Mouse (Mus musculus): ENCODE data around the gene Prpf3.

GRCm38 (mm10) chr3:95901616-95902372, 46.1 kb upstream of the Prpf3 start:
- no peak for TF ChIP-seq POLR2A (IDR thresholded peaks at IDR 0.05; ENCODE audit: control insufficient read depth in 1 of 2, insufficient read depth in 1 of 2, low read depth in 1 of 2, low read length in 2 of 2, poor library complexity in 1 of 2)
- no peak for TF ChIP-seq EP300 (IDR thresholded peaks at IDR 0.05; ENCODE audit: low read depth in 1 of 2, low read length in 2 of 2)
- TF ChIP-seq MAFK (IDR thresholded peaks at IDR 0.05; ENCODE audit: borderline replicate concordance, low read depth, low read length): no peak
- no peak for TF ChIP-seq CHD2 (IDR thresholded peaks at IDR 0.05; ENCODE audit: low read length)
- TF ChIP-seq NELFE (IDR thresholded peaks at IDR 0.05; ENCODE audit: low read depth, low read length): no peak
- TF ChIP-seq KAT2A (conservative IDR thresholded peaks at IDR 0.05; ENCODE audit: low read depth, low read length): no peak
- no peak for TF ChIP-seq MEF2A (IDR thresholded peaks at IDR 0.05; ENCODE audit: extremely low read depth, insufficient replicate concordance, low read depth, low read length, poor library complexity, severe bottlenecking)
- no peak for TF ChIP-seq ETS1 (IDR thresholded peaks at IDR 0.05; ENCODE audit: low read depth, low read length)
- no peak for TF ChIP-seq ZNF384 (IDR thresholded peaks at IDR 0.05; ENCODE audit: low read depth, low read length)
- no peak for TF ChIP-seq POLR2AphosphoS5 (IDR thresholded peaks at IDR 0.05; ENCODE audit: borderline replicate concordance, low read depth, low read length)
- no peak for TF ChIP-seq MYC (IDR thresholded peaks at IDR 0.05; ENCODE audit: low read depth, low read length)
- TF ChIP-seq CTCF (IDR thresholded peaks at IDR 0.05 in 2 of 3, conservative IDR thresholded peaks at IDR 0.05 in 1 of 3; ENCODE audit: control insufficient read depth in 1 of 3, insufficient read depth in 1 of 3, low read depth in 2 of 3, low read length in 3 of 3, poor library complexity in 1 of 3, severe bottlenecking in 1 of 3): no peak
- no peak for TF ChIP-seq E2F4 (IDR thresholded peaks at IDR 0.05; ENCODE audit: borderline replicate concordance, low read depth, low read length)
- TF ChIP-seq USF2 (IDR thresholded peaks at IDR 0.05; ENCODE audit: borderline replicate concordance in 1 of 2, insufficient read depth in 1 of 2, low read depth in 1 of 2, low read length in 2 of 2): no peak
